Mouse (Mus musculus) bone marrow, adult 2 months (tissue): Measurements from ENCODE around the gene Ube4a. TPM values are rescaled to one million over a fixed set of nuclear protein-coding genes. Genes with fewer than 3 reads are reported as not detected.
A peak's percentile ranks its signal among the peaks of the same experiment; 100 is the strongest.

ENCODE experiments used
- H3K27ac ChIP-seq: fragments of 200-500 bp; 2 replicates; pipeline ENCODE4 v1.5.1; 2012; ENCODE audit warnings: low read depth, mild to moderate bottlenecking, control low read depth, inconsistent platforms, low read length; ENCODE audit not compliant: control insufficient read depth, poor library complexity, insufficient read depth
- H3K4me1 ChIP-seq: fragments of 200-500 bp; 2 replicates; pipeline ENCODE4 v1.6.1; 2011; ENCODE audit warnings: low read length; ENCODE audit not compliant: control insufficient read depth, insufficient read depth
- H3K4me3 ChIP-seq: fragments of 200-500 bp; replicated peaks from 2 replicates; pipeline ENCODE3; 2011; ENCODE audit warnings: mild to moderate bottlenecking, low read depth, low read length, control low read depth; ENCODE audit not compliant: control insufficient read depth
- CTCF ChIP-seq: fragments of 200-500 bp; IDR thresholded peaks from 2 replicates; pipeline ENCODE4 v1.5.1; 2011; ENCODE audit warnings: low read length, control low read depth; ENCODE audit not compliant: control insufficient read depth, insufficient read depth
- POLR2A ChIP-seq: fragments of 200-500 bp; IDR thresholded peaks from 2 replicates; pipeline ENCODE4 v1.6.1; 2011; ENCODE audit warnings: low read depth, mild to moderate bottlenecking, control low read depth, low read length, borderline replicate concordance; ENCODE audit not compliant: control insufficient read depth
- WGBS: fragments of 180-500 bp; shearing (Covaris S2); methylation state at CpG from one replicate; pipeline ENCODE4 v1.1.7; 2018; 5-methylcytosine and 5-hydroxymethylcytosine counted together
- polyA plus RNA-seq: library from polyadenylated mRNA; stranded (reverse); fragments of >200 nt; gene quantifications from 2 replicates; pipeline ENCODE4 v1.2.4, GENCODE M21; 2011; ENCODE audit warnings: low replicate concordance; ENCODE audit not compliant: missing spikeins, insufficient read depth, insufficient read length

Ube4a gene
- polyA plus RNA-seq, 1 experiment, result 18.8 TPM

GRCm38 (mm10) chr9:44985721-44986161, 20.3 kb upstream of the Ube4a start:
- H3K4me1 ChIP-seq, result peaks cover 5% of the 10 kb centered on the region
- peak overlapping the region; percentile 34 for H3K4me3 ChIP-seq
- TF ChIP-seq CTCF (no peak), POLR2A (no peak)
- 50% methylated on average over 3 of the region's 3 CpGs for WGBS
- H3K27ac ChIP-seq, result peak overlapping the region; percentile 73

- Histone ChIP-seq H3K27ac (no peak overlapping the region), H3K4me3 (no peak overlapping the region), H3K4me1 (peaks cover 5% of the 10 kb centered on the region)
- TF ChIP-seq CTCF, result no peak
- no peak for TF ChIP-seq POLR2A
- 82% methylated on average over 2 of the region's 2 CpGs for WGBS
Measured at GRCm38 (mm10) chr9:44983001-44983400, 17.6 kb upstream of the Ube4a start.

GRCm38 (mm10) chr9:44982531-44982930, 17.1 kb upstream of the Ube4a start:
- peaks cover 5% of the 10 kb centered on the region for H3K4me1 ChIP-seq
- WGBS, result 80% methylated on average over 3 of the region's 3 CpGs
- no peak overlapping the region; the same call in 1 of the 2 replicates for H3K27ac ChIP-seq
- TF ChIP-seq CTCF (no peak), POLR2A (no peak)
- no peak overlapping the region for H3K4me3 ChIP-seq

GRCm38 (mm10) chr9:44982081-44982480, 16.7 kb upstream of the Ube4a start:
- Histone ChIP-seq H3K4me3 (peak overlapping the region; percentile 32), H3K27ac (no peak overlapping the region), H3K4me1 (peaks cover 5% of the 10 kb centered on the region)
- WGBS, result 86% methylated on average over 8 of the region's 8 CpGs
- TF ChIP-seq POLR2A (no peak), CTCF (no peak)

GRCm38 (mm10) chr9:44981676-44982075, 16.3 kb upstream of the Ube4a start, which contains the start of gene Cd3d:
Gene Cd3d (plus strand): TSS chr9:44981786.
- no peak for TF ChIP-seq CTCF
- no peak for TF ChIP-seq POLR2A

GRCm38 (mm10) chr9:44981104-44981503, 15.7 kb upstream of the Ube4a start:
- Histone ChIP-seq H3K4me3 (no peak overlapping the region), H3K4me1 (peaks cover 4% of the 10 kb centered on the region; the same call in 1 of the 2 replicates), H3K27ac (no peak overlapping the region; the same call in 1 of the 2 replicates)
- 82% methylated on average over 2 of the region's 2 CpGs for WGBS
- TF ChIP-seq CTCF (no peak), POLR2A (no peak)

More at GRCm38 (mm10) chr9:44981676-44982075, 16.3 kb upstream of the Ube4a start, which contains the start of gene Cd3d:
- 75% methylated on average over 4 of the region's 4 CpGs for WGBS
- Histone ChIP-seq H3K27ac (peak within 1 kb of the TSS; percentile 48; the same call in 1 of the 2 replicates), H3K4me1 (peaks cover 4% of the 10 kb centered on the region; the same call in 1 of the 2 replicates), H3K4me3 (peak within 1 kb of the TSS; percentile 32)

GRCm38 (mm10) chr9:44980242-44980641, 14.8 kb upstream of the Ube4a start, which contains the start of gene Cd3g:
Gene Cd3g (minus strand): TSS chr9:44980431.
- TF ChIP-seq CTCF, result no peak
- no peak for TF ChIP-seq POLR2A
- WGBS, result 57% methylated on average over 3 of the region's 3 CpGs
- Histone ChIP-seq H3K4me1 (peaks cover 2% of the 10 kb centered on the region; the same call in 1 of the 2 replicates), H3K27ac (no peak within 1 kb of the TSS; the same call in 1 of the 2 replicates), H3K4me3 (no peak within 1 kb of the TSS)

- Histone ChIP-seq H3K4me3 (no peak overlapping the region), H3K4me1 (peaks cover 2% of the 10 kb centered on the region; the same call in 1 of the 2 replicates), H3K27ac (no peak overlapping the region)
- WGBS, result 72% methylated on average over 7 of the region's 7 CpGs
- no peak for TF ChIP-seq CTCF
Measured at GRCm38 (mm10) chr9:44979806-44980205, 14.4 kb upstream of the Ube4a start.
